Mouse (Mus musculus): ENCODE results near the gene Arih1.

GRCm38 (mm10) chr9:59473171-59473570, 13.2 kb downstream of the Arih1 start:
- TF ChIP-seq MAFK (IDR thresholded peaks at IDR 0.05; ENCODE audit: insufficient read depth, low read depth, low read length), result no peak
- no peak for TF ChIP-seq ZC3H11A (IDR thresholded peaks at IDR 0.05; ENCODE audit: borderline replicate concordance, low read depth, low read length)
- no peak for TF ChIP-seq HCFC1 (IDR thresholded peaks at IDR 0.05; ENCODE audit: borderline replicate concordance, insufficient read depth, low read length)
- no peak for TF ChIP-seq ZNF384 (IDR thresholded peaks at IDR 0.05; ENCODE audit: low read depth, low read length)
- no peak for TF ChIP-seq CHD2 (IDR thresholded peaks at IDR 0.05; ENCODE audit: low read depth, low read length)
